Mouse (Mus musculus) testis, adult 2 months (tissue): ENCODE measurements around the gene Gm21887. TPM values are rescaled to one million over a fixed set of nuclear protein-coding genes. Genes with fewer than 3 reads are reported as not detected.
"Not testable (repeated sequence)": the region's sequence is repeated elsewhere in the genome, so short reads cannot be mapped to it uniquely, and the experiment has no call there.

Source experiments
- H3K27ac ChIP-seq: fragments of 200-500 bp; 2 replicates; pipeline ENCODE4 v1.5.1; 2012; ENCODE audit warnings: low read depth, low read length; ENCODE audit not compliant: control insufficient read depth, insufficient read depth
- H3K27me3 ChIP-seq: fragments of 200-500 bp; 2 replicates; pipeline ENCODE4 v1.6.1; 2012; ENCODE audit warnings: mild to moderate bottlenecking, low read length, moderate library complexity; ENCODE audit not compliant: control insufficient read depth, insufficient read depth
- H3K36me3 ChIP-seq: fragments of 200-500 bp; 2 replicates; pipeline ENCODE4 v1.6.1; 2012; ENCODE audit warnings: mild to moderate bottlenecking, low read length; ENCODE audit not compliant: control insufficient read depth, insufficient read depth
- H3K4me1 ChIP-seq: fragments of 200-500 bp; 2 replicates; pipeline ENCODE4 v1.6.1; 2012; ENCODE audit warnings: low read length; ENCODE audit not compliant: control insufficient read depth, insufficient read depth
- H3K4me3 ChIP-seq: fragments of 200-500 bp; 2 replicates; pipeline ENCODE4 v1.5.1; 2012; ENCODE audit warnings: low read depth, mild to moderate bottlenecking, low read length, moderate library complexity, mixed read lengths; ENCODE audit not compliant: control insufficient read depth
- polyA plus RNA-seq: library from polyadenylated mRNA; depleted of rRNA; stranded (reverse); fragments of >200 nt; gene quantifications from 2 replicates; pipeline ENCODE4 v1.2.3, GENCODE M21; 2012

The Gm21887 gene
- polyA plus RNA-seq, 1 experiment = 44.3 TPM

- H3K36me3 ChIP-seq, H3K27me3 ChIP-seq, H3K4me3 ChIP-seq: not testable (repeated sequence)
Observed at GRCm38 (mm10) chrX:169994011-169994865, 15.2 kb upstream of the Gm21887 start.

GRCm38 (mm10) chrX:169994866-169995711 is 14.4 kb upstream of the Gm21887 start:
- not testable (repeated sequence) for H3K27ac ChIP-seq, H3K4me1 ChIP-seq, H3K27me3 ChIP-seq, H3K36me3 ChIP-seq, H3K4me3 ChIP-seq

More at GRCm38 (mm10) chrX:169994011-169994865, 15.2 kb upstream of the Gm21887 start:
- H3K27ac ChIP-seq, H3K4me1 ChIP-seq: not testable (repeated sequence)

GRCm38 (mm10) chrX:169995909-169996521 is 13.4 kb upstream of the Gm21887 start:
- H3K27ac ChIP-seq, H3K4me1 ChIP-seq, H3K36me3 ChIP-seq, H3K4me3 ChIP-seq, H3K27me3 ChIP-seq: not testable (repeated sequence)

GRCm38 (mm10) chrX:169996926-169997325 is 12.5 kb upstream of the Gm21887 start:
- H3K27ac ChIP-seq, H3K36me3 ChIP-seq, H3K4me1 ChIP-seq, H3K4me3 ChIP-seq, H3K27me3 ChIP-seq: not testable (repeated sequence)

- not testable (repeated sequence) for H3K4me1 ChIP-seq, H3K36me3 ChIP-seq, H3K27me3 ChIP-seq
- Histone ChIP-seq H3K4me3 (peak overlapping the region; percentile 62), H3K27ac (peak overlapping the region; percentile 89)
Observed at GRCm38 (mm10) chrX:169997456-169997853, 12.0 kb upstream of the Gm21887 start.

- peak overlapping the region; percentile 89 for H3K27ac ChIP-seq
- H3K4me3 ChIP-seq = peak overlapping the region; percentile 62
- H3K4me1 ChIP-seq, H3K27me3 ChIP-seq, H3K36me3 ChIP-seq: not testable (repeated sequence)
Observed at GRCm38 (mm10) chrX:169997854-169998456, 11.5 kb upstream of the Gm21887 start.

- not testable (repeated sequence) for H3K4me1 ChIP-seq, H3K27me3 ChIP-seq, H3K4me3 ChIP-seq, H3K36me3 ChIP-seq
- H3K27ac ChIP-seq = peak overlapping the region; percentile 79; the same call in 1 of the 2 replicates
Observed at GRCm38 (mm10) chrX:169998559-169999219, 10.8 kb upstream of the Gm21887 start.

- not testable (repeated sequence) for H3K36me3 ChIP-seq, H3K4me3 ChIP-seq, H3K27me3 ChIP-seq, H3K4me1 ChIP-seq
- H3K27ac ChIP-seq = peak overlapping the region; percentile 79
Observed at GRCm38 (mm10) chrX:169999226-169999883, 10.1 kb upstream of the Gm21887 start.

- H3K27me3 ChIP-seq, H3K27ac ChIP-seq, H3K4me3 ChIP-seq, H3K36me3 ChIP-seq, H3K4me1 ChIP-seq: not testable (repeated sequence)
Observed at GRCm38 (mm10) chrX:169999912-170000641, 9.4 kb upstream of the Gm21887 start.
